Mouse (Mus musculus): ENCODE measurements around the gene Blvrb.
"Not testable (repeated sequence)": the region's sequence is repeated elsewhere in the genome, so short reads cannot be mapped to it uniquely, and the experiment has no call there.

DNA sequence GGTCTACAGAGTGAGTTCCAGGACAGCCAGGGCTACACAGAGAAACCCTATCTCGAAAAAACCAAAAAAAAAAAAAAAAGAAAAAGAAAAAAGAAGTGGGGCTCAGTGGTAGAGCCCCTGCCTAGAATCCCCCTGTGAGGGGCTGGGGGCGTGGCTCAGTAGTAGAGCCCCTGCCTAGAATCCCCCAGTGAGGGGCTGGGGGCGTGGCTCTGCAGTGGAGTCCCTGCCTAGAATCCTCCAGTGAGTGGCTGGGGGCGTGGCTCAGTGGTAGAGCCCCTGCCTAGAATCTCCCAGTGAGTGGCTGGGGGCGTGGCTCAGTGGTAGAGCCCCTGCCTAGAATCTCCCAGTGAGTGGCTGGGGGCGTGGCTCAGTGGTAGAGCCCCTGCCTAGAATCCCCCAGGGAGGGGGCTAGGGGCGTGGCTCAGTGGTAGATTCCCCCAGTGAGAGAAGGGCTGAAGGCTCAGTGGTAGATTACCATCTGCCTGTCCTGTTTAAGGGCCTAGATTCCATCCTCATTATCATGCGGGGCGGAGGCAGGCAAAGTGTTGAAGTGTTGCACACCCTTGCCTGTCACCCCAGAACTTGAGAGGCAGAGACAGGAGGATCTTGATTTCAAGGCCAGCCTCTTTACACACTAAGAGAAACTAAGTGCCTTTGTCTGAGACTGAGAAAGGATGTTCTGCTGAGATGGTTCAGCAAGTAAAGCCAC is 47.0 kb downstream of the Blvrb start:
- not testable (repeated sequence) for TF ChIP-seq CTCF, EP300 (IDR thresholded peaks at IDR 0.05; ENCODE audit: low read depth)
